Mouse (Mus musculus) right cerebral cortex, postnatal 4 days (tissue): ENCODE data around the gene Scarb1.

ENCODE experiments used
- DNase-seq: peaks from one replicate; pipeline ENCODE4 v3.0.0-alpha.2; 2022

The Scarb1 gene

GRCm38 (mm10) chr5:125230463-125230862, 110.4 kb downstream of the Scarb1 start:
- DNase-seq, result no peak

GRCm38 (mm10) chr5:125229097-125229496, 111.8 kb downstream of the Scarb1 start:
- no peak for DNase-seq

GRCm38 (mm10) chr5:125227699-125228098, 113.2 kb downstream of the Scarb1 start:
- no peak for DNase-seq
